Mouse (Mus musculus) layer of hippocampus, adult 18-20 months (tissue): Measurements from ENCODE around the gene Tbc1d17. TPM values are rescaled to one million over a fixed set of nuclear protein-coding genes. Genes with fewer than 3 reads are reported as not detected.

ENCODE experiments used
- DNase-seq, 2 experiments: peaks; one replicate each; pipeline ENCODE4 v3.0.0; 2022; ENCODE audit warnings: low spot score in 2 of 2
- microRNA-seq, 2 experiments: library from miRNA; unstranded; fragments of <30 nt; microRNA quantifications; one replicate each; pipeline ENCODE4 v1.2.0; 2021
- total RNA-seq, 2 experiments: library from RNA; stranded (reverse); gene quantifications; 2 replicates each; pipeline ENCODE4 v1.2.3; 2021

Gene Tbc1d17
- total RNA-seq, 2 experiments from 2014 or later: 67.9 to 70.6 TPM

GRCm38 (mm10) chr7:44810819-44811557, 37.9 kb downstream of the Tbc1d17 start:
- DNase-seq: no peak

- DNase-seq: no peak
These were observed 38.5 kb downstream of the Tbc1d17 start for GRCm38 (mm10) chr7:44810365-44810764.

DNA sequence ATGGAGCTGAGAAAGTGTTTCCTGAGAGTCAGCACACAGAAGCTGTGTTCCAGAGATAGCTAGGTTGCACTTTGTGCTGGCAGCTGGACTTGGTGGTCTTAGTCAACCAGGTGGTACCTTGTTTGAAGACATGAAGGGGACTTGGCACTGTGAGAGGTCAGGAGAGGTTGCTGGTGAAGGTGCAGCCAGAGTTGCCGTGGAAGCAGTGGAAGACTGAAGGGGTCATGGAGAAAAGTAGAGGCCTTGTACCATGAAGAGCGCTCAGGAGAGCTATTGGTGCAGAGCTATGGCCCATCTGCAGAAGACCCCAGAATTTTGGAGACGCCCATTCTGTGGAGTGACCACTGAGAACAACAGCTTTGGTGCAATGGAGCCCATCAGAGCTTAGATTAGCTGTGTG, 39.4 kb downstream of the Tbc1d17 start:
- no peak for DNase-seq

- no peak for DNase-seq
These were observed 40.0 kb downstream of the Tbc1d17 start for GRCm38 (mm10) chr7:44808927-44809326.

DNA sequence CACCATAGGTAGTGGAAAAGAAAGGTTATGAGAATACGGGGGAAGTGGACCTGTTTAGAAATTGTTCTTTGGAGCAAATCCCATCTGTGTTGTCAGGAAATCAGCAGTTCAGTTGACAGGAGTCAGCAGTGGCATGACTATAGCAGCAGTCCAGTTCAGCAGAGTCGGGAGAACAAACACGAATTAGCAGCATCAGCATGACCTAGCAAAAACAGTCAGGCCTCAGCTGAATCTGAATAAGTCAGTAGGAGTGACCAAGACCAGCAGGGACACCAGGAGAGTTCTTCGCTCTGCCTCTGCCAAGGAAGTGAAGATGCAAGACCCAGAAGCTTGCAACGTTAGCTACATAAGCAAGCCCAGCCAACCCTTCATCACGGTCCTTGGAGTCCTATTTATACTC, 56.1 kb downstream of the Tbc1d17 start:
- DNase-seq: no peak

- no peak for DNase-seq
These were observed 58.8 kb downstream of the Tbc1d17 start for GRCm38 (mm10) chr7:44790066-44790465.

DNA sequence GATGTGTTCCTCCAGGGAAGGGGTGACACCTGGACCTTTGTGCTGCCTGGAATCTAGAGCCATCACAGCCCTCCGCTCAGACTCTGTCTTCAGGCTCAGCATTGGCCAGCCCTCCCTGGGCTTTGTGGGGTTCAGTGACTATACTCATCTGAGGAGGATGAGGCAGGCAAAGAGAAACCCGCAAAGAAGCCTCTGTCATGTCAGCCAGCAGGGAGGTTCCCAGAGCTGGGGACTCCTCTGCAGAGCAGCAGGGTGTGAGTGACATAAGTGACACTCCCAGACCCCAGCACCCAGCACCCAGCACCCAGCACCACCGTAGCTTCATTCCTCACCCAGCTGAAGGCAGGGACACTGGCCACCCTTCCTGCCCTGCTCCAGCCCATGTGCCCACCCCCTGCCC, 59.3 kb downstream of the Tbc1d17 start:
- DNase-seq: no peak

Small RNA genes lying within 50 kb of the gene (microRNA-seq; reads per million reads assigned to microRNA genes)
- 0 reads per million in 2 experiments for gene Mir707

Other genes starting within 250 kb of the Tbc1d17 start
- 10 to 100 TPM; 31.4 to 33.4 TPM for gene Myh14, start 178.2 kb downstream of the Tbc1d17 start, total RNA-seq
- gene Izumo2, start 140.3 kb downstream of the Tbc1d17 start, total RNA-seq: not detected
- gene Vrk3, start 100.7 kb downstream of the Tbc1d17 start, total RNA-seq: 10 to 100 TPM; 35.1 to 39.9 TPM
- under 1 TPM; 0.41 to 0.79 TPM for gene Zfp473, start 98.0 kb downstream of the Tbc1d17 start, total RNA-seq
- gene Nup62, start 33.0 kb downstream of the Tbc1d17 start, total RNA-seq: 10 to 100 TPM; 30.7 to 32.7 TPM
- 1 to 10 TPM; 1.8 to 2.0 TPM for gene Il4i1, start 32.7 kb downstream of the Tbc1d17 start, total RNA-seq
- 10 to 100 TPM; 27.4 to 27.9 TPM for gene Atf5, start 32.4 kb downstream of the Tbc1d17 start, total RNA-seq
- gene Akt1s1, start 88 bp downstream of the Tbc1d17 start, total RNA-seq: 10 to 100 TPM; 76.2 to 79.7 TPM
- gene Pnkp, start 8.1 kb upstream of the Tbc1d17 start, total RNA-seq: 10 to 100 TPM; 25.3 to 27.8 TPM
- gene Ptov1, start 20.7 kb upstream of the Tbc1d17 start, total RNA-seq: 100 to 1,000 TPM; 341 to 350 TPM
- gene Med25, start 43.6 kb upstream of the Tbc1d17 start, total RNA-seq: 100 to 1,000 TPM in 1 of 2 experiments, 10 to 100 TPM in 1; 96.8 to 101 TPM
- 10 to 100 TPM; 23.4 to 24.5 TPM for gene Fuz, start 47.0 kb upstream of the Tbc1d17 start, total RNA-seq
- 100 to 1,000 TPM; 288 to 294 TPM for gene Ap2a1, start 80.4 kb upstream of the Tbc1d17 start, total RNA-seq
- 1 to 10 TPM in 1 of 2 experiments, under 1 TPM in 1; 0.79 to 1.2 TPM for gene Tsks, start 94.1 kb upstream of the Tbc1d17 start, total RNA-seq
- gene Cpt1c, start 125.8 kb upstream of the Tbc1d17 start, total RNA-seq: 100 to 1,000 TPM; 129 to 136 TPM
- 100 to 1,000 TPM; 172 to 183 TPM for gene Prmt1, start 137.5 kb upstream of the Tbc1d17 start, total RNA-seq
- gene Irf3, start 148.6 kb upstream of the Tbc1d17 start, total RNA-seq: 10 to 100 TPM; 41.5 to 43.7 TPM
- gene Bcl2l12, start 149.6 kb upstream of the Tbc1d17 start, total RNA-seq: 1 to 10 TPM; 3.1 TPM
- 100 to 1,000 TPM; 159 to 168 TPM for gene Scaf1, start 167.3 kb upstream of the Tbc1d17 start, total RNA-seq
- 10 to 100 TPM; 11.6 to 12.9 TPM for gene Rras, start 168.9 kb upstream of the Tbc1d17 start, total RNA-seq
- 10 to 100 TPM; 75.7 to 77.5 TPM for gene Prr12, start 203.8 kb upstream of the Tbc1d17 start, total RNA-seq
- gene Nosip, start 213.3 kb upstream of the Tbc1d17 start, total RNA-seq: 10 to 100 TPM; 50.8 to 57.6 TPM
- 1 to 10 TPM; 5.9 TPM for gene Prrg2, start 213.6 kb upstream of the Tbc1d17 start, total RNA-seq
- 1 to 10 TPM; 7.4 to 8.5 TPM for gene Rcn3, start 243.1 kb upstream of the Tbc1d17 start, total RNA-seq